Mouse (Mus musculus): ENCODE results near the gene Sdf4. TPM values are rescaled to one million over a fixed set of nuclear protein-coding genes. Genes with fewer than 3 reads are reported as not detected.

Gene Sdf4
- polyA plus RNA-seq, 1 experiment from 2014 or later, result 165 TPM

DNA sequence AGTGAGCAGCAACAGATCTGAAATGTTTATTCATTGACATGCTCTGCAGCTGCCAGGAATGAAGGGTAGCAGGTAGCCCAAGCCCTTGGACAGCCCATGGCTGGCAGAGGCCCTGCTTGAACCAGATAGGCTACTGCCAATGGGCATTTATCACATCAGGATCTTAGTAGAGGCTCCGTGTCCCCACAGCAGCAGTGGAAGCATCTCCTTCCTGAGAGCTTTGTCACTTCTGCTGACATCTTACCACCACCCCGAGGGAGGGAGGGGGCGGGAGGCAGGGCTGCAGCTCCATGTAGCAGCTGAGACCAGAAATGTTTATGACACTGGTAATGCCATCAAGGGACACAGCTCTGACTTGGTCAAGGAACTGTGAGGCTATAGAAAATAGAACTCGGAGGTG is 40.2 kb downstream of the Sdf4 start:
- Histone ChIP-seq H3K9ac (ENCODE audit: low read depth, low read length) (no peak overlapping the region), H3K9me3 (ENCODE audit: control insufficient read depth, low read length) (no peaks in the 10 kb centered on the region), H3K4me3 (ENCODE audit: low read length) (no peak overlapping the region), H3K27ac (ENCODE audit: low read depth, low read length) (peak overlapping the region; percentile 92; the same call in 1 of the 2 replicates), H3K36me3 (ENCODE audit: control insufficient read depth, insufficient read depth, low read length) (peaks cover 2% of the 10 kb centered on the region; the same call in 1 of the 2 replicates), H3K4me1 (ENCODE audit: control insufficient read depth, insufficient read depth, low read length) (peaks cover 19% of the 10 kb centered on the region), H3K4me2 (replicated peaks; ENCODE audit: low read depth, low read length) (no peak overlapping the region; the same call in 1 of the 2 replicates), H3K27me3 (ENCODE audit: control insufficient read depth, insufficient read depth, low read length) (peaks cover 11% of the 10 kb centered on the region; the same call in 1 of the 2 replicates)
- 79% methylated on average over 4 of the region's 4 CpGs for WGBS
- ATAC-seq (ENCODE audit: low FRiP score, low TSS enrichment), result no peak

DNA sequence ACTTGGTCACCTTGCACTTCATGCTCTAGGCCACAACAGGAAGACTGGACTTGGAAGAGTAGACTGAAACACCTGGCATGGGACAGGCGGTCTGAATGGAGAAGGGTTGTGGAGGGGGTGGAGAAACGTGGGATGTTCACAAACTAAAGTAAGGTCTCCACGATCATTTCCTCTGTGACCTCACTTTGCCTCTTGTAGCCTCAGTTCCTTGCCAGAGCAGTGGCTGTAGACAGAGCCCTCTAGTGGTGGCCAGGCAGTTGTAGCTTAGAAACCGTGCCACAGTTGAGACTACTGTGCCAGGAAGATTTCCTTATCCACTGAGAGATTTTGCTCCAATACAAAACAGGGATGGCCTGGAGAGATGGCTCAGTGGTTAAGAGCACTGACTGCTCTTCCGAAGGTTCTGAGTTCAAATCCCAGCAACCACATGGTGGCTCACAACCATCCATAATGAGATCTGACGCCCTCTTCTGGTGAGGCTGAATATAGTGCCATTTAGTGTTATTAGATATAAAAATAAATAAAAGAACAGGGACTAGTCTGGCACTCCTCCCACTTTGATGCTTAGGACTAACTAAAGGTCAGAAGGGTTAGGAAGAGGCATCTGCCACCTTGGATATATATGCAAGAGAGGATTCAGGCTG is 40.9 kb downstream of the Sdf4 start:
- peaks cover 19% of the 10 kb centered on the region for H3K4me1 ChIP-seq (ENCODE audit: control insufficient read depth, insufficient read depth, low read length)
- peaks cover 11% of the 10 kb centered on the region; the same call in 1 of the 2 replicates for H3K27me3 ChIP-seq (ENCODE audit: control insufficient read depth, insufficient read depth, low read length)
- ATAC-seq (ENCODE audit: low FRiP score, low TSS enrichment), result no peak
- no peak overlapping the region for H3K4me2 ChIP-seq (replicated peaks; ENCODE audit: low read depth, low read length)
- H3K9ac ChIP-seq (ENCODE audit: low read depth, low read length), result no peak overlapping the region
- H3K9me3 ChIP-seq (ENCODE audit: control insufficient read depth, low read length), result no peaks in the 10 kb centered on the region
- H3K4me3 ChIP-seq (ENCODE audit: low read length), result no peak overlapping the region
- H3K36me3 ChIP-seq (ENCODE audit: control insufficient read depth, insufficient read depth, low read length), result no peaks in the 10 kb centered on the region
- WGBS, result 41% methylated on average over 6 of the region's 6 CpGs
- H3K27ac ChIP-seq (ENCODE audit: low read depth, low read length), result no peak overlapping the region

DNA sequence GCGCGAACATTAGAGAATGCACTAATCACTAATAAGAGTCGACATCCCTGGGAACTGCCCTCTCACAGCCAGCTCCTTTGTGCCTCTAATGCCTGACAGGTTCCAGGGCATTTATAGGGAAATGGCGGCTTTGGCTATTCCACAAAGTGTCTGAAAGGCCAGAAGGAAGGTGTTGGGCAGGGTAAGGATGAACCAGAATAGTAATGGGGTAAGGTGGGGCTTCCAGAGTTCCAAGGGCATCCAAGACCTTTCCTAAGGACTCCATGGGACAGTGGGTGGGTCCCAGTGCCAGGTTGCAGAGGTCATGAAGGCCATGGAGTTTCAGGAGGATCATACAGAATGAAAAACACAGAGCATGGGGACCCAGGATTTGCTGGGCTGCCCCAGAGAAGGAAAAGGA is 41.6 kb downstream of the Sdf4 start:
- WGBS, result 69% methylated on average over 4 of the region's 4 CpGs
- ATAC-seq (ENCODE audit: low FRiP score, low TSS enrichment), result no peak
- Histone ChIP-seq H3K9ac (ENCODE audit: low read depth, low read length) (no peak overlapping the region), H3K9me3 (ENCODE audit: control insufficient read depth, low read length) (no peaks in the 10 kb centered on the region), H3K4me1 (ENCODE audit: control insufficient read depth, insufficient read depth, low read length) (peaks cover 19% of the 10 kb centered on the region), H3K4me2 (replicated peaks; ENCODE audit: low read depth, low read length) (no peak overlapping the region), H3K27me3 (ENCODE audit: control insufficient read depth, insufficient read depth, low read length) (peaks cover 11% of the 10 kb centered on the region; the same call in 1 of the 2 replicates), H3K36me3 (ENCODE audit: control insufficient read depth, insufficient read depth, low read length) (no peaks in the 10 kb centered on the region), H3K4me3 (ENCODE audit: low read length) (no peak overlapping the region; the same call in 1 of the 2 replicates), H3K27ac (ENCODE audit: low read depth, low read length) (no peak overlapping the region)

DNA sequence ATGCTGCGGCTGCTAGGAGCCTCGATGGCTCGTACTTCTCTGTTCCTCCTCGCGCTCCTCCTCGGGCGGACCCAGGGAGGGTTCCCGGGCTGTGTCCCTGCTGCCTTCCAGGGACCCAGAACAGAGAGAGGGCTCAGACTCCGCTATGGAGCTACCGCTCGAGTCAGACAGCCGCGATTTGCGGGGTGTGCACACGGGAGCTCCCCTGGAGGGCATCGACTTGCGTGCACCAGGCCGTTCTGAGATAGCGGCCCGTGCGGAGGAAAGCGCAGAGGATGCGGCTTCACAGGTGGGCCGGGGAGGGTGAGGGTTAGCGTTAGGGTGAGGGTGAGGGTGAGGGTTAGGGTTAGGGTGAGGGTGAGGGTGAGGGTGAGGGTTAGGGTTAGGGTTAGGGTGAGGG is 42.2 kb downstream of the Sdf4 start:
- H3K36me3 ChIP-seq (ENCODE audit: control insufficient read depth, insufficient read depth, low read length), result no peaks in the 10 kb centered on the region
- H3K9me3 ChIP-seq (ENCODE audit: control insufficient read depth, low read length), result no peaks in the 10 kb centered on the region
- ATAC-seq (ENCODE audit: low FRiP score, low TSS enrichment), result no peak
- no peak overlapping the region for H3K27ac ChIP-seq (ENCODE audit: low read depth, low read length)
- peaks cover 11% of the 10 kb centered on the region; the same call in 1 of the 2 replicates for H3K27me3 ChIP-seq (ENCODE audit: control insufficient read depth, insufficient read depth, low read length)
- no peak overlapping the region for H3K9ac ChIP-seq (ENCODE audit: low read depth, low read length)
- peaks cover 19% of the 10 kb centered on the region for H3K4me1 ChIP-seq (ENCODE audit: control insufficient read depth, insufficient read depth, low read length)
- H3K4me2 ChIP-seq (replicated peaks; ENCODE audit: low read depth, low read length), result peak overlapping the region; percentile 39
- H3K4me3 ChIP-seq (ENCODE audit: low read length), result peak overlapping the region; percentile 22
- 8% methylated on average over 25 of the region's 25 CpGs for WGBS

DNA sequence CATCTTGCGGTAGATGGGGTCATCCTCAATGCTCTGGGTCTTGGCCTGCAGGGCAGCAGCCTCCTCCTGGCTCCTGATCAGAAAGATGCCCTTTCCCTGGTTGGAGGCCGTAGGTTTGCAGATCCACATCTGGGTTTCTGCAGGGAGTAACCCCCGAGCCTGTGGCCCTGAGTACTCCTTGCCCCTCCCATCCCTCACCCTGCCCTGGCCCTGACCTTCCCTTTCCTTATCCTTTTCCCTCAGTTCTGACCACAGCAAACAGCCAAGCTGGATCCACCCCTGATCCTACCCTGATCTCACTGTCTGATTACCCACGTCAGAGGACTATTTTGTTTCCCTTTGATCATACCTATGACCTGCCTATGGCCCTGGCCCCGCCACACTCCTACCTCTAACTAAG is 52.1 kb downstream of the Sdf4 start:
- ATAC-seq (ENCODE audit: low FRiP score, low TSS enrichment), result no peak
- H3K4me3 ChIP-seq (ENCODE audit: low read length), result no peak overlapping the region
- H3K27me3 ChIP-seq (ENCODE audit: control insufficient read depth, insufficient read depth, low read length), result no peaks in the 10 kb centered on the region
- no peaks in the 10 kb centered on the region for H3K9me3 ChIP-seq (ENCODE audit: control insufficient read depth, low read length)
- H3K9ac ChIP-seq (ENCODE audit: low read depth, low read length), result no peak overlapping the region
- no peak overlapping the region for H3K4me2 ChIP-seq (replicated peaks; ENCODE audit: low read depth, low read length)
- H3K27ac ChIP-seq (ENCODE audit: low read depth, low read length), result no peak overlapping the region
- H3K36me3 ChIP-seq (ENCODE audit: control insufficient read depth, insufficient read depth, low read length), result no peaks in the 10 kb centered on the region
- 53% methylated on average over 5 of the region's 5 CpGs for WGBS
- no peaks in the 10 kb centered on the region; the same call in 1 of the 2 replicates for H3K4me1 ChIP-seq (ENCODE audit: control insufficient read depth, insufficient read depth, low read length)

DNA sequence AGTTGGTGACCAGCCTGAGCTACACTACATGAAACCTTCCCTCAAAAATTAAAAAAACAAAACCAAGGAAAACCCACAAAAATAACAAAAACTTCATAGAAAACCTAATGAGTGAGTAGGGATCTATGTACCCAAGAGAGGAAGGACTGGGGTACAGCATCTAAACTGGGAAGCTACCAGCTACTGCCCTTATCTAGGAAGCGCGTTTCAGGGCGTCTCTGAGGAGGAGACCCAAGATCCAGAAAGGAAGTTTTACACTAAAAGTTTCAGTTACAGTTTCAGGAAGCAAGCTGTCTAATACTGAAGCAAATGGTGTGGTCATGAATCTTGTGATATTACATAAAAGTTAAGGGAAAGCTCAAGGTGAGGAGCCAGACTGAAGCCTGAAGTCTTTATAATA is 57.1 kb downstream of the Sdf4 start:
- Histone ChIP-seq H3K9me3 (ENCODE audit: control insufficient read depth, low read length) (no peaks in the 10 kb centered on the region), H3K4me3 (ENCODE audit: low read length) (no peak overlapping the region), H3K4me1 (ENCODE audit: control insufficient read depth, insufficient read depth, low read length) (no peaks in the 10 kb centered on the region; the same call in 1 of the 2 replicates), H3K4me2 (replicated peaks; ENCODE audit: low read depth, low read length) (no peak overlapping the region), H3K36me3 (ENCODE audit: control insufficient read depth, insufficient read depth, low read length) (no peaks in the 10 kb centered on the region), H3K9ac (ENCODE audit: low read depth, low read length) (no peak overlapping the region), H3K27me3 (ENCODE audit: control insufficient read depth, insufficient read depth, low read length) (no peaks in the 10 kb centered on the region), H3K27ac (ENCODE audit: low read depth, low read length) (no peak overlapping the region)
- 83% methylated on average over 3 of the region's 3 CpGs for WGBS
- no peak for ATAC-seq (ENCODE audit: low FRiP score, low TSS enrichment)

DNA sequence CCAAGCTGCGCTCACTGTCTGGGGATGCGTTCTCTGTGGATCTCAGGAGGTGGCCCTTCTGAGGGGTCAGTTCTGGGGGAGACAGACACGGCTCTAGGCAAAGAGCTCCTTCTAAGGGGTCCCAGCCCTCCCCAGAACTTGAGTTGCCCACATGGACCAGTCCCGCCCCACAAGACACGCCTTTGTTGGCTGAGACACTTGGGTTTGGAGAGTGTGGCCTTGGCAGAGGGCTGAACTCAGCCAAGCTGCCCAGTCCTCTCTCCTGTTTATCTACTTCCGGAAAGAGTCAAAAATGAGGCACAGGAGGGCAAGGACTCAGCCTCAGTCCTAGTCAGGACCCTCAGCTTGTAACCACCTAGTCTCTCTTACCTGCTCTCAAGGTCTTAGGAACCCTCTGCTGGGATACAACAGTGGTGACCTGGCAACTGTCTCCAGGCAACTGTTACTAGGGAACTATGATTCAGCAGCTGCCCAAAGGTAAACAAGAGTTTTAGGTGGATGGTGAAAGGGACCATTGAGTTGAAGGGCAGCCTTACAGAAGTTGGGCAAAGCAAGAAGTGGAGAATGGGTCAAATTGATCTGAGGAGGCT is 57.8 kb downstream of the Sdf4 start:
- ATAC-seq (ENCODE audit: low FRiP score, low TSS enrichment), result no peak
- no peaks in the 10 kb centered on the region for H3K36me3 ChIP-seq (ENCODE audit: control insufficient read depth, insufficient read depth, low read length)
- no peaks in the 10 kb centered on the region for H3K4me1 ChIP-seq (ENCODE audit: control insufficient read depth, insufficient read depth, low read length)
- no peak overlapping the region for H3K9ac ChIP-seq (ENCODE audit: low read depth, low read length)
- no peak overlapping the region for H3K4me3 ChIP-seq (ENCODE audit: low read length)
- WGBS, result 73% methylated on average over 6 of the region's 6 CpGs
- H3K4me2 ChIP-seq (replicated peaks; ENCODE audit: low read depth, low read length), result no peak overlapping the region
- no peaks in the 10 kb centered on the region for H3K27me3 ChIP-seq (ENCODE audit: control insufficient read depth, insufficient read depth, low read length)
- H3K9me3 ChIP-seq (ENCODE audit: control insufficient read depth, low read length), result no peaks in the 10 kb centered on the region
- H3K27ac ChIP-seq (ENCODE audit: low read depth, low read length), result no peak overlapping the region

DNA sequence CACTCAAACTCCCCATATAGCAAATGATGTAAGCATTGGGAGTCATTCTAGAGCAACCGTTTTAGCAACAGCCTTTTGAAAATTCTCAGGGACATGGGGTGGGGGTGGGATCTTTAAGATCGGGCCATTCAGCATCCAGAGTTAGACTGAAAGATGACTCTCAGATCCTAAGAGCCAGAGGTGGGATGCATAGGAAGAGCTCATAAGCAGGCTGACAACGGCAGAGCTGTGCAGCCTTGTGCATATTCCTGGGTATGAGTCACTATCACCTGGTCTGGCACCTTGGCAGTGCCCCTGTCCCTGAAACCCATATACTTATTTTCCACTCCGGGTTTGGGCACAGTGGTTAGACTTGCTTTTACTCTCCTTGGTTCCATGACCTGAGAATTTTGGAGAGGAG is 60.4 kb downstream of the Sdf4 start:
- Histone ChIP-seq H3K36me3 (ENCODE audit: control insufficient read depth, insufficient read depth, low read length) (no peaks in the 10 kb centered on the region), H3K9ac (ENCODE audit: low read depth, low read length) (no peak overlapping the region), H3K9me3 (ENCODE audit: control insufficient read depth, low read length) (no peaks in the 10 kb centered on the region), H3K27ac (ENCODE audit: low read depth, low read length) (no peak overlapping the region), H3K4me1 (ENCODE audit: control insufficient read depth, insufficient read depth, low read length) (no peaks in the 10 kb centered on the region), H3K4me3 (ENCODE audit: low read length) (no peak overlapping the region), H3K27me3 (ENCODE audit: control insufficient read depth, insufficient read depth, low read length) (no peaks in the 10 kb centered on the region), H3K4me2 (replicated peaks; ENCODE audit: low read depth, low read length) (no peak overlapping the region)
- WGBS, result 83% methylated on average over 4 of the region's 4 CpGs
- no peak for ATAC-seq (ENCODE audit: low FRiP score, low TSS enrichment)

DNA sequence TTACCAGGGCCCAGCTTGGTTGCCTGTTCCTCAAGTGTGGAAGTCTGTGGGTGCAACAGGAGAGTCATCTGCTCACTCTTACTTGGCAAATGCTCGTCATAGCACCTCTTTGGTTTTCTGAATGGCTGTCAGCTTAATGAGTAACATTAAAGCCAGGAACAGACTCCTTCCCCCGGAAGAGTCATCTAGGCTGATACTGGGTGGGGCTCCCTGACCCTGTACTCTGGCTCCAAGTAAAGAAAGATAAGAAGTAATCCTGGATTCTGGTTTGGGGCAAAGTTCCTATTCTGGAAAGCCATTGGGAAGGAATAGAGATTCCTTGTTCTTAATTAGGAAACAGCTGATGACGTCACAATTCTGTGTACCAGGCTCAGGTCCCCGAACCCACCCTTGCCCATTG is 61.5 kb downstream of the Sdf4 start:
- Histone ChIP-seq H3K27me3 (ENCODE audit: control insufficient read depth, insufficient read depth, low read length) (no peaks in the 10 kb centered on the region), H3K4me2 (replicated peaks; ENCODE audit: low read depth, low read length) (no peak overlapping the region), H3K4me1 (ENCODE audit: control insufficient read depth, insufficient read depth, low read length) (no peaks in the 10 kb centered on the region), H3K9ac (ENCODE audit: low read depth, low read length) (no peak overlapping the region), H3K4me3 (ENCODE audit: low read length) (no peak overlapping the region), H3K36me3 (ENCODE audit: control insufficient read depth, insufficient read depth, low read length) (no peaks in the 10 kb centered on the region), H3K9me3 (ENCODE audit: control insufficient read depth, low read length) (no peaks in the 10 kb centered on the region), H3K27ac (ENCODE audit: low read depth, low read length) (no peak overlapping the region)
- WGBS, result 85% methylated on average over 4 of the region's 4 CpGs
- no peak for ATAC-seq (ENCODE audit: low FRiP score, low TSS enrichment)

All from kidney, embryonic 14.5 days (tissue).